Comparison of ENCODE assay signal across 29 mouse cellular contexts in the genomic region with DNA sequence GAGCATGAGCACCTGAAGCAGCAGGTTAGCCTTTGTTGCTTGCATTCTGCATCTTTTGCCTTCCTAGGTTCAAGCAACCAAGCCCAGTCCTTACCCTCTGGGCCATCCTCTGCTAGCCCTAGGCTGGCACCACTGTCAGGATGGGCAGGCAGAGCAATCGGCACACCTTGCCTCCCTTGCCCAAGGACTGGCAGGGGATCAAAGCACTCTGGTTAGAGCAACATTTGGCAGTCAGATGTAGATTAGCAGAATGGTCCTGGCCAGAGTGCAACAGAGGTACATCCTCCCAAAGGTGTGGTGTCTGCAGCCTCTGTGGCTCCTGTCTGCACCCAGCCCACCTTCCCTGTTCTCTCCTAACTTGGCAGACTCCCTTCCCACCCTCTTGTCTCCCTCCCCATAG.
A peak's percentile ranks its signal among the peaks of the same experiment; 100 is the strongest.
DNase-seq lines count a peak whose midpoint lies in the region; ATAC-seq and TF ChIP-seq lines count a peak whose summit lies in the region.
"Had no signal": no experiment of that assay in that cellular context is flagged by ENCODE, and none has a peak within 500 bp of the region (broad histone marks: within the 10 kb centered on the region; RNA-seq: fewer than 3 reads in every experiment).

No protein-coding gene starts in this region.

- peak overlapping the region; percentile 27; the same call in 1 of the 2 replicates for H3K4me3 ChIP-seq in G1E (ENCODE audit: low read depth, low read length)
- H3K4me3 ChIP-seq: embryonic facial prominence, embryonic 10.5 days; embryonic facial prominence, embryonic 13.5 days; erythroblast, embryonic 14.5 days; forebrain, embryonic 10.5 days; forebrain, embryonic 13.5 days; heart, adult 2 months; heart, embryonic 10.5 days; heart, embryonic 13.5 days had no signal

- no peaks in the 10 kb centered on the region for H3K36me3 ChIP-seq in G1E (replicated peaks)
- H3K36me3 ChIP-seq: embryonic facial prominence, embryonic 10.5 days; embryonic facial prominence, embryonic 13.5 days; forebrain, embryonic 10.5 days; heart, embryonic 10.5 days; heart, embryonic 13.5 days had no signal

- peak; percentile 31 for DNase-seq in cerebellum, adult 11-12 months
- DNase-seq in cerebellum, adult 8-10 months, result no peak
- peak; percentile 15 for DNase-seq in cerebellum, adult 9-10 months
- no peak for DNase-seq in cerebellum, adult 11 months
- DNase-seq in G1E (ENCODE audit: low spot score), result no peak
- peak; percentile 16 for DNase-seq in cerebellum, adult 9-11 months
- DNase-seq in spleen, postnatal 14 days (ENCODE audit: low spot score in 2 of 2), result no peak
- DNase-seq in kidney, adult 18-20 months, result no peak
- DNase-seq: adrenal gland, postnatal 10 days; adrenal gland, postnatal 36 days; B cell, adult 2 months; embryo, embryonic 11 days; gastrocnemius, postnatal 10 days; gastrocnemius, postnatal 36 days; heart, adult 2 months; heart, postnatal 14 days; heart, postnatal 4 days; kidney, adult 2 months had no signal

- no peak for TF ChIP-seq CTCF in G1E (IDR thresholded peaks at IDR 0.05; ENCODE audit: low read depth, low read length)

- peaks cover 39% of the 10 kb centered on the region for H3K9me3 ChIP-seq in G1E (replicated peaks)
- H3K9me3 ChIP-seq: embryonic facial prominence, embryonic 10.5 days; embryonic facial prominence, embryonic 13.5 days; forebrain, embryonic 10.5 days; forebrain, embryonic 13.5 days; heart, embryonic 10.5 days; heart, embryonic 13.5 days had no signal

- ATAC-seq in G1E (ENCODE audit: extremely low read depth, insufficient number of reproducible peaks, low FRiP score, poor library complexity, severe bottlenecking), result no peak; the same call in 1 of the 2 replicates
- ATAC-seq: forebrain, embryonic 13.5 days; forebrain, embryonic 16.5 days; hindbrain, postnatal 0 days; inflammation-experienced regulatory T-cells, adult 6 months; intestine, embryonic 16.5 days had no signal

- H3K27me3 ChIP-seq in G1E (ENCODE audit: insufficient read depth, low read length), result no peaks in the 10 kb centered on the region
- H3K27me3 ChIP-seq: embryonic facial prominence, embryonic 13.5 days; forebrain, embryonic 13.5 days; heart, embryonic 13.5 days had no signal

- H3K4me1 ChIP-seq in G1E (ENCODE audit: insufficient read depth, low read depth, low read length), result no peaks in the 10 kb centered on the region
- H3K4me1 ChIP-seq: embryonic facial prominence, embryonic 10.5 days; embryonic facial prominence, embryonic 13.5 days; forebrain, embryonic 10.5 days; forebrain, embryonic 13.5 days; heart, embryonic 10.5 days; heart, embryonic 13.5 days had no signal

Comparison
In these comparisons a context has a peak if more than half of its experiments do, and no peak if none do; other contexts are left out.
1. DNase-seq: peak in cerebellum, adult 11-12 months (single experiment), cerebellum, adult 9-10 months (single experiment) and cerebellum, adult 9-11 months (single experiment); none in cerebellum, adult 8-10 months (single experiment), cerebellum, adult 11 months (single experiment), G1E (single experiment), spleen, postnatal 14 days (0 of 2) and kidney, adult 18-20 months (single experiment).